Mouse (Mus musculus) hindbrain, postnatal 0 days (tissue): ENCODE results near the gene Myo1h. TPM values are rescaled to one million over a fixed set of nuclear protein-coding genes. Genes with fewer than 3 reads are reported as not detected.

Experiments
- ATAC-seq: fragments of 200-750 bp; cut with Nextera tagmentation; 2 replicates; pipeline ENCODE4 v1.8.0; 2017; ENCODE audit warnings: mild to moderate bottlenecking, moderate TSS enrichment, moderate library complexity
- DNase-seq: peaks from one replicate; pipeline ENCODE4 v3.0.0-alpha.2; 2015; ENCODE audit warnings: low spot score
- H3K27ac ChIP-seq: fragments of 300-500 bp; sonication (generic); 2 replicates; pipeline ENCODE4 v1.5.1; 2014; ENCODE audit warnings: mild to moderate bottlenecking
- H3K27me3 ChIP-seq: fragments of 300-500 bp; sonication (generic); 2 replicates; pipeline ENCODE4 v1.6.1; 2014; ENCODE audit warnings: low read length, mixed read lengths; ENCODE audit not compliant: insufficient read depth
- H3K36me3 ChIP-seq: fragments of 300-500 bp; sonication (generic); 2 replicates; pipeline ENCODE4 v1.6.1; 2014; ENCODE audit warnings: low read length, mixed read lengths; ENCODE audit not compliant: insufficient read depth
- H3K4me1 ChIP-seq: fragments of 300-500 bp; sonication (generic); 2 replicates; pipeline ENCODE4 v1.6.1; 2014; ENCODE audit warnings: antibody characterized with exemption, low read length, mixed read lengths; ENCODE audit not compliant: insufficient read depth
- H3K4me2 ChIP-seq: fragments of 300-500 bp; sonication (generic); 2 replicates; pipeline ENCODE4 v1.6.1; 2014; ENCODE audit warnings: low read depth, mild to moderate bottlenecking, low read length, moderate library complexity, mixed read lengths
- H3K4me3 ChIP-seq: fragments of 300-500 bp; sonication (generic); 2 replicates; pipeline ENCODE4 v1.5.1; 2014; ENCODE audit warnings: low read length
- H3K9ac ChIP-seq: fragments of 300-500 bp; sonication (generic); replicated peaks from 2 replicates; pipeline ENCODE4 v1.6.1; 2014; ENCODE audit warnings: mild to moderate bottlenecking, low read length, moderate library complexity, mixed read lengths
- H3K9me3 ChIP-seq: fragments of 300-500 bp; sonication (generic); 2 replicates; pipeline ENCODE4 v1.6.1; 2016; ENCODE audit warnings: low read length, mixed read lengths
- CTCF ChIP-seq: IDR thresholded peaks from 2 replicates; pipeline ENCODE4 v1.5.1; 2016; ENCODE audit warnings: antibody characterized with exemption, control low read depth, low read depth
- WGBS: fragments of 180-500 bp; shearing (Covaris S2); extraction: QIAGEN DNeasy Blood & Tissue Kit; methylation state at CpG from one replicate; pipeline ENCODE4 v1.1.7; 2014; 5-methylcytosine and 5-hydroxymethylcytosine counted together
- polyA plus RNA-seq: library from polyadenylated mRNA; unstranded; fragments of >200 nt; fragmentation: Nextera tagmentation; extraction: Ambion mirVana; gene quantifications from 2 replicates; pipeline ENCODE4 v1.2.1, GENCODE M21; 2015
- total RNA-seq: library from RNA; depleted of rRNA; stranded (reverse); fragments of >200 nt; gene quantifications from 2 replicates; pipeline ENCODE4 v1.2.3, GENCODE M21; 2014

Gene Myo1h
- total and polyA plus RNA-seq, 2 experiments from 2014 or later, result 0.56 TPM; not detected in 1

DNA sequence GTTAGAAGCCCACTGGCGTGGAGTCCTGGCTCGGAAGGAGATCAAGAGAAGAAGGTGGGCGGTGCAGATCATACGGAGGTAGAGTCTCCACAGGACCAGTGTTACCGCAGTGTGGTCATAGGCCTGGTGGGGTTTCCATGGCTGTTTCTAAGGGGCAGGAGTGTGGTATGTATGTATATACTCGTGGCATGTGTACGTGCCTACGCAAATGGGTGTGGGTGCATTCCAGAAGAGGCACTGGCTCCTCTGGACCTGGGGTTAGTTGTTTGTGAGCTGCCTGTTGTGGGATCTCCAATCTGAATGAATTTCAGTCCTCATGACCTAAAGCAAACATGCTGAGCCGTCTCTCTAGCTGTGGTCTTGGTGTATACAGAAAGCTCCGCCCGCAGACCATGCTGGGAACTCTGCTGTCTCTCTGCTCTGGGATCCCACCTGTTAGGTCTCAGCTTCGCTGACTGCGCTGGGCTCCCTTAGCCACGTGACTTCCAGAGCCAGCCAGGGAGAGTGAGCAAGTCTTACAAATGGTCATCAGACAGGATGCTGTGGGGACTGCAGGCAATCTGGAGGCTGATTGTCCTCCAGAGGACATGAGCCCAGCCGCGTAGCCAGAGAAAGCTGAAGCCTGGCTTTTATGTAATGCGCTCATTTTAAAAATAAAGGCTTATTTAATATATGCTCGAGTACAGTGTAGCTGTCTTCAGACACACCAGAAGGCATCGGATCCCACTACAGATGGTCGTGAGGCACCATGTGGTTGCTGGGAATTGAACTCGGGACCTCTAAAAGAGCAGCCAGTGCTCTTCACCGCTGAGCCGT, 68.2 kb downstream of the Myo1h start:
- Histone ChIP-seq H3K4me3 (no peak overlapping the region), H3K9me3 (no peaks in the 10 kb centered on the region), H3K27me3 (no peaks in the 10 kb centered on the region), H3K4me1 (no peaks in the 10 kb centered on the region), H3K9ac (no peak overlapping the region), H3K4me2 (0 out of 2 replicates have a peak overlapping the region, but pooled peaks have one; percentile 5), H3K27ac (peak overlapping the region; percentile 9; the same call in 1 of the 2 replicates), H3K36me3 (peaks cover under 1% of the 10 kb centered on the region; the same call in 1 of the 2 replicates)
- peak; percentile 46 for DNase-seq
- TF ChIP-seq CTCF, result no peak
- ATAC-seq, result peak; percentile 61
- 40% methylated on average over 23 of the region's 23 CpGs for WGBS

DNA sequence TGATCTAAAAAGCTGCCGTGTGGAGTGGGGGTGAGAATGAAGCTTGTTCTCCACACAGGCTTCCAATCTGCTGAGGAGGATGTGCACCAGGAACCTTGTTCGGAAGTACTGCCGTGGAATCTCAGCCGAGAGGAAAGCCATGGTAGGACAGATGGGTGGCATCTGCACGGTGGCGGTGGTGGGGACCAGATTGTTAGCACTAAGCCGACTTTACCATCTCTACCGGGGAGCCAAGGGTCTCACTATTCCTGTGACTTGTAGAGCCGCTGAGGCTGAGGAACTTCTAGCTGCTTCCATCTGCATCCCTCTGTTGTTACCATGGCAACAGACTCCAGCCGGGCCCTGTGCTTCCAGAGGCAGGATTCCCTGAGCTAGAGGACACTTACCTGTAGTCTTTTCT, 69.9 kb downstream of the Myo1h start:
- Histone ChIP-seq H3K27me3 (no peaks in the 10 kb centered on the region), H3K4me1 (no peaks in the 10 kb centered on the region), H3K36me3 (peaks cover 17% of the 10 kb centered on the region; the same call in 1 of the 2 replicates), H3K27ac (0 out of 2 replicates have a peak overlapping the region, but pooled peaks have one; percentile 26), H3K4me3 (no peak overlapping the region), H3K9me3 (no peaks in the 10 kb centered on the region), H3K4me2 (no peak overlapping the region), H3K9ac (no peak overlapping the region)
- 50% methylated on average over 10 of the region's 10 CpGs for WGBS
- no peak for TF ChIP-seq CTCF
- peak; percentile 76 for DNase-seq
- ATAC-seq, result no peak

DNA sequence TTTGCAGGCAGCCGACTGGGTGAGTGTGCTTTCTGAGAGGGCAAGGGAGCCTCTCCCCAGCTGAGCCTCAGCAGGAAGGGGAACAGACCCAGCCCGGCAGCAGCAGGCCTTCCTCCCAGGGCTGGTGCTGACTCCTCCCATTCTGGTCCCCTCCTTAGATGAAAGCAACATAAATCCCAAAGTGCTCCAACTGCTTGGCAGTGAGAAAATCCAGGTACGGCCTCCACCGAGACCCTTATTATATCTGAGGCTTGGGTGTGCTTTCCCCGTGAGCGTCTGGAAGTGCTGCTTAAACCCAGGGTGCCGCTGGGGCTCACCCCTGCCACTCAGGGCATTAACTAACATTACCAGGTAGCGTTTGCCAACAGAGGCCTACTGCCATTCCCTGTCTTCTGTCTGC, 70.6 kb downstream of the Myo1h start:
- DNase-seq (no peak), ATAC-seq (no peak)
- Histone ChIP-seq H3K27ac (no peak overlapping the region), H3K9ac (no peak overlapping the region), H3K9me3 (no peaks in the 10 kb centered on the region), H3K4me2 (no peak overlapping the region), H3K4me1 (no peaks in the 10 kb centered on the region), H3K36me3 (peaks cover 19% of the 10 kb centered on the region; the same call in 1 of the 2 replicates), H3K27me3 (no peaks in the 10 kb centered on the region), H3K4me3 (no peak overlapping the region)
- no peak for TF ChIP-seq CTCF
- WGBS, result 72% methylated on average over 8 of the region's 8 CpGs

DNA sequence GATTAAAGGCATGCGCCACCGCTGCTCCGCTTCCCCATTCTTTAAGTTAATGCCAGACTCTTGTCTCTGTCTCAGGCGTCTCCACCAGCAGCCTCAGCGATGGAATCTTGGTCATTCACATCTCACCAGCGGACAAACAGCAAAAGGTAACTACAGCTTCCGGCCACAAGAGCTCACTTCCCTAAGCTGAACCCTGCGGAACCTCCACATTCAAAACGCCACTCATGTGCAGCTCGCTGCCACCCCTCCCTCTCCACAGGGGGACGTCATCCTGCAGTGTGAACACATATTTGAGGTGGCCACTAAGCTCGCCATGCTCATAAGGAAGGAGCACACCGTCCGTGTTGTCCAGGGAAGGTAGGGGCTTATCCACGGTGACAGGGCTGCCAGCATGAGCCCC, 72.0 kb downstream of the Myo1h start:
- Histone ChIP-seq H3K36me3 (peaks cover 33% of the 10 kb centered on the region), H3K4me1 (no peaks in the 10 kb centered on the region), H3K27ac (no peak overlapping the region), H3K9me3 (no peaks in the 10 kb centered on the region), H3K4me2 (no peak overlapping the region), H3K9ac (no peak overlapping the region), H3K27me3 (no peaks in the 10 kb centered on the region), H3K4me3 (no peak overlapping the region)
- WGBS, result 81% methylated on average over 15 of the region's 15 CpGs
- DNase-seq, result no peak
- no peak for TF ChIP-seq CTCF
- ATAC-seq, result no peak

DNA sequence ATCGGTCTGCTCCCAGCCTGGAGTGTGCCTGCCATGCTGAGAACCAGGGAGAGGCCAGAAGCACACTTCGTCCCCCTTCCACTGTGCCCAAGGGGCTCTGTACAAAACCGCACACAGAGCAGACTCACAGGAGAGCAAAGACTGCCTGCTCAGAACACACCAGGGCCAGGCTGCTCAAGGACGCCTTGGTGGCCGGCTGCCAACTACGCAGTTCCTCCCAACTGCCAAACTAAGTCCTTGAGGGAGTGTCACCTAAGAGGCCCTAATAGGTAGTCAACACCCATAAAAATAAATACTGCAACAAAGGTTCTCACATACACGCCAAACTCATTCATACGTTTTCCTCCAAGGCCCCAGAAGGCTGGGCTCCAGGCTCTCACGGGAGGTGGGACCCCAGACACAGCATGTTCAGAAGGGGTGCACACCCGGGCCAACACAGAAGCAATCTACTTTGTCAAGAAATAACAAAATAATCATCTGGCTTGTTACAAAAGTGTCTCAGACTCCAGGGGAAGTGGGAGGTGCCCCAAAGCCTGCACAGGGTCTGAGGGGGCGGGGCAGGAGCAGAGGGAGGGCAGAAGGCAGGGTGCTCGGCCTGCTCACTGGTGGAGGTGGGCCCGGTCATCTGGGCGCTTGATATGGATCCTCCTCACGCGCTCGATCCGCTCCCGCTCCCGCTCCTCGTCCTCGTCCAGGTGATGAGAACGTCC, 76.2 kb downstream of the Myo1h start:
- 89% methylated on average over 23 of the region's 23 CpGs for WGBS
- no peaks in the 10 kb centered on the region for H3K27me3 ChIP-seq
- no peak overlapping the region for H3K4me2 ChIP-seq
- H3K9me3 ChIP-seq, result no peaks in the 10 kb centered on the region
- H3K36me3 ChIP-seq, result peaks cover 69% of the 10 kb centered on the region
- no peak for DNase-seq
- no peak overlapping the region for H3K9ac ChIP-seq
- no peak for ATAC-seq
- H3K4me1 ChIP-seq, result no peaks in the 10 kb centered on the region
- no peak overlapping the region for H3K27ac ChIP-seq
- no peak for TF ChIP-seq CTCF
- H3K4me3 ChIP-seq, result no peak overlapping the region

DNA sequence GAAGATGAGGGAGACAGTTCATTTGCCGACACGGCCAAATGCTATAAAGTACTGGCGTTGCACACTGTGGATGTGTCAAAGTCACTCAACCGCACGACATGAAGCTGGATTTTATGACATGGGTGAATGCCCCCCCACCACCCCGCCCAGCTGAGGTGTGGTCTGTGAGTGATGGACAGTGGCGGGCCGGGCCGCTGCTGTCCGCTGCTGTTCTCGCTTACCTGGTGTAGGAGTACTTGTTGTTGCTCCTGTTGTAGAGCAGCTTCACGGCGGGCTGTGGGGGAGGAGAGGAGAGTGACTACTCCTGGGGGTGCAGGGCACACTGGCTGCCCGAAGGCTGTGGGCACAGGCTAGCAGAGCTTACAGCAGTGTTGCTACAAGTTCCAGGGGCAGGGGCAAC, 79.2 kb downstream of the Myo1h start:
- no peak overlapping the region for H3K4me2 ChIP-seq
- H3K4me3 ChIP-seq, result no peak overlapping the region
- WGBS, result 93% methylated on average over 14 of the region's 14 CpGs
- TF ChIP-seq CTCF, result no peak
- no peaks in the 10 kb centered on the region for H3K9me3 ChIP-seq
- H3K4me1 ChIP-seq, result peaks cover 7% of the 10 kb centered on the region
- ATAC-seq (no peak), DNase-seq (no peak)
- H3K27me3 ChIP-seq, result no peaks in the 10 kb centered on the region
- H3K36me3 ChIP-seq, result peaks cover 60% of the 10 kb centered on the region
- H3K9ac ChIP-seq, result no peak overlapping the region
- H3K27ac ChIP-seq, result no peak overlapping the region
